ENCODE assay signal across 26 mouse cellular contexts in the genomic region with DNA sequence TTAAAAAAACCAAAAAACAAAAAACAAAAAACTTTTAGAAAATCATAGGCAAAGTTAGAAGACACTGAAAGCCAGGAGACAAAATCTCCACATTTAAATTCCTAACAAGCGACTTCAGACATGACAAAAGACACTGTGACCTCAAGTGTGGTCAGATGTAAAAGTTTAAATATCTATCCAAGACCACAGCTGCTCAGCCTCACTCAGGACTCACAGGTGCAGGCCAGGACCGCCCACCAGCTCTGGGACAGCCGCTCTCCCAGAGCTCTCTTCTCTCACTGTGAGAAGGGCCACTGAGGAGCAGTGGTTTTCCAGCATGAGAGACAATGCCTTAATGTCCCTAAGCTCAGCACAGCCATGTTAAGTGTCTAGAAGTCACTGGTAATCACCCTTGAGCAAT. TPM values are rescaled to one million over a fixed set of nuclear protein-coding genes. Genes with fewer than 3 reads are reported as not detected.
DNase-seq lines count a peak whose midpoint lies in the region; ATAC-seq and TF ChIP-seq lines count a peak whose summit lies in the region.
"Had no signal": no experiment of that assay in that cellular context is flagged by ENCODE, and none has a peak within 500 bp of the region (broad histone marks: within the 10 kb centered on the region; RNA-seq: fewer than 3 reads in every experiment).

No protein-coding gene starts in this region.

- H3K9me3 ChIP-seq in intestine, embryonic 16.5 days (ENCODE audit: control insufficient read depth, low read length) = no peaks in the 10 kb centered on the region
- H3K9me3 ChIP-seq in intestine, embryonic 15.5 days = no peaks in the 10 kb centered on the region
- H3K9me3 ChIP-seq: limb, embryonic 12.5 days; liver, embryonic 12.5 days; midbrain, embryonic 12.5 days; neural tube, embryonic 13.5 days had no signal

- intact Hi-C loops in heart, postnatal 25 days (cut with DNase I) = loop anchor here (5.0 kb wide), 1 partner anchor 68 kb away; no protein-coding TSS in a partner anchor

- no peaks in the 10 kb centered on the region for H3K36me3 ChIP-seq in intestine, embryonic 16.5 days (ENCODE audit: control insufficient read depth, insufficient read depth, low read length)
- H3K36me3 ChIP-seq in intestine, embryonic 15.5 days = no peaks in the 10 kb centered on the region
- no peaks in the 10 kb centered on the region for H3K36me3 ChIP-seq in myocyte (ENCODE audit: control insufficient read depth, insufficient read depth)
- H3K36me3 ChIP-seq: limb, embryonic 12.5 days; liver, embryonic 12.5 days; midbrain, embryonic 12.5 days; neural tube, embryonic 13.5 days had no signal

- H3K4me2 ChIP-seq in intestine, embryonic 16.5 days (ENCODE audit: low read depth, low read length) = no peak overlapping the region
- no peak overlapping the region for H3K4me2 ChIP-seq in intestine, embryonic 15.5 days (replicated peaks)
- H3K4me2 ChIP-seq in myocyte (ENCODE audit: low read depth) = peak overlapping the region; percentile 27
- H3K4me2 ChIP-seq: limb, embryonic 12.5 days; liver, embryonic 12.5 days; midbrain, embryonic 12.5 days; neural tube, embryonic 13.5 days had no signal

- no peak overlapping the region for H3ac ChIP-seq in myocyte (ENCODE audit: control insufficient read depth, insufficient read length)

- no peak for ATAC-seq in intestine, embryonic 16.5 days
- ATAC-seq in intestine, embryonic 15.5 days = no peak
- no peak for ATAC-seq in megakaryocyte-erythroid progenitor cell, adult 5-6 weeks (replicated peaks; ENCODE audit: low FRiP score, low TSS enrichment, poor library complexity, severe bottlenecking)
- ATAC-seq: forebrain, embryonic 14.5 days; hindbrain, postnatal 0 days; intestine, postnatal 0 days; liver, embryonic 12.5 days; liver, postnatal 0 days; lung, postnatal 0 days had no signal

- DNase-seq in heart, adult 11 months = peak; percentile 85
- no peak for DNase-seq in heart, postnatal 25 days (ENCODE audit: low spot score)
- peak; percentile 23 for DNase-seq in A20 (ENCODE audit: low read depth, low spot score)
- DNase-seq: adrenal gland, adult 8-10 months; cerebellum, adult 2 months; gastrocnemius, postnatal 36 days; kidney, adult 9 months; kidney, postnatal 25 days; liver, postnatal 0 days; right cerebral cortex, postnatal 4 days; thymus, adult 18-20 months; thymus, postnatal 25 days had no signal

- no peak overlapping the region for H3K4me3 ChIP-seq in intestine, embryonic 16.5 days (ENCODE audit: low read length)
- H3K4me3 ChIP-seq in intestine, embryonic 15.5 days (replicated peaks) = no peak overlapping the region
- H3K4me3 ChIP-seq in myocyte = no peak overlapping the region
- H3K4me3 ChIP-seq: limb, embryonic 12.5 days; liver, embryonic 12.5 days; midbrain, embryonic 12.5 days; neural tube, embryonic 13.5 days had no signal

- TF ChIP-seq POLR2A in myocyte (IDR thresholded peaks at IDR 0.05; ENCODE audit: insufficient read length, low read depth) = no peak

- peaks cover 85% of the 10 kb centered on the region for H3K79me2 ChIP-seq in myocyte (ENCODE audit: control insufficient read depth, insufficient read depth)

- no peaks in the 10 kb centered on the region for H3K27me3 ChIP-seq in intestine, embryonic 16.5 days (replicated peaks; ENCODE audit: control insufficient read depth, insufficient read depth, low read length)
- no peaks in the 10 kb centered on the region for H3K27me3 ChIP-seq in intestine, embryonic 15.5 days (replicated peaks)
- no peaks in the 10 kb centered on the region for H3K27me3 ChIP-seq in myocyte (ENCODE audit: control insufficient read depth, insufficient read depth, insufficient read length)
- H3K27me3 ChIP-seq: limb, embryonic 12.5 days; liver, embryonic 12.5 days had no signal

- H3K4me1 ChIP-seq in intestine, embryonic 16.5 days (ENCODE audit: control insufficient read depth, insufficient read depth, low read length) = peaks cover 8% of the 10 kb centered on the region; the same call in 1 of the 2 replicates
- H3K4me1 ChIP-seq in intestine, embryonic 15.5 days (replicated peaks) = peaks cover 15% of the 10 kb centered on the region

- 75% methylated on average over 3 of the region's 3 CpGs for WGBS in intestine, embryonic 16.5 days
- 66% methylated on average over 3 of the region's 3 CpGs for WGBS in intestine, embryonic 15.5 days

- H3K27ac ChIP-seq in intestine, embryonic 16.5 days (ENCODE audit: low read length) = no peak overlapping the region
- H3K27ac ChIP-seq in intestine, embryonic 15.5 days = no peak overlapping the region
- H3K27ac ChIP-seq: hindbrain, postnatal 0 days; limb, embryonic 12.5 days; liver, embryonic 12.5 days; macrophage; midbrain, embryonic 12.5 days; neural tube, embryonic 13.5 days; stomach, postnatal 0 days had no signal

- peak overlapping the region; percentile 10; the same call in 1 of the 2 replicates for H3K9ac ChIP-seq in intestine, embryonic 16.5 days (ENCODE audit: low read depth, low read length)
- no peak overlapping the region for H3K9ac ChIP-seq in intestine, embryonic 15.5 days
- H3K9ac ChIP-seq: limb, embryonic 12.5 days; liver, embryonic 12.5 days; liver, postnatal 0 days; midbrain, embryonic 12.5 days; neural tube, embryonic 13.5 days had no signal

TF ChIP-seq in myocyte, 11 proteins besides CTCF, POLR2A, EP300 and RAD21:
- TF ChIP-seq POLR2AphosphoS2 (IDR thresholded peaks at IDR 0.05; ENCODE audit: insufficient read length, low read depth) (no peak), TCF12 (IDR thresholded peaks at IDR 0.05; ENCODE audit: insufficient read depth, poor library complexity, severe bottlenecking) (no peak), TCF3 (IDR thresholded peaks at IDR 0.05; ENCODE audit: insufficient read length, low read depth) (no peak), MYOG (IDR thresholded peaks at IDR 0.05; ENCODE audit: control insufficient read depth in 1 of 3, insufficient read depth in 1 of 3, insufficient read length in 2 of 3, low read depth in 2 of 3) (peak; percentile 42 to 73 (median 44)), MAX (IDR thresholded peaks at IDR 0.05; ENCODE audit: low read depth) (no peak), MYOD1 (IDR thresholded peaks at IDR 0.05; ENCODE audit: control insufficient read depth in 1 of 3, insufficient read length in 2 of 3, low read depth in 2 of 3) (peak in 2 of 3 experiments; percentile 59 to 67)

RNA-seq across cellular contexts. Expression of a gene that starts 7.3 kb away (rescaled TPM):
- total RNA-seq in heart, postnatal 25 days (2021) = 10 to 100 TPM; 51.2 to 58.0 TPM
- polyA plus RNA-seq in intestine, embryonic 16.5 days (2015; fragmentation: Nextera tagmentation; extraction: Ambion mirVana) = 28.9 and 29.6 TPM in 2 replicates
- 25.8 and 30.9 TPM in 2 replicates for polyA plus RNA-seq in intestine, embryonic 15.5 days (2015; fragmentation: Nextera tagmentation; extraction: Ambion mirVana)
- polyA plus RNA-seq in myocyte (2012; fragmentation: generic; extraction: Trizol) = 18.1 TPM
- total RNA-seq in megakaryocyte-erythroid progenitor cell, adult 5-6 weeks (2014; fragmentation: Nextera tagmentation) = 9.5 and 13.3 TPM in 2 replicates
- total RNA-seq in megakaryocyte-erythroid progenitor cell, adult 5-6 weeks (2017) = 18.2 and 27.8 TPM in 2 replicates

RNA-seq across cellular contexts. Expression of a gene that starts 38.8 kb away (rescaled TPM):
- 10 to 100 TPM; 11.2 to 12.0 TPM for total RNA-seq in heart, postnatal 25 days (2021)
- polyA plus RNA-seq in intestine, embryonic 16.5 days (2015; fragmentation: Nextera tagmentation; extraction: Ambion mirVana) = 16.1 and 16.6 TPM in 2 replicates
- 16.6 and 16.9 TPM in 2 replicates for polyA plus RNA-seq in intestine, embryonic 15.5 days (2015; fragmentation: Nextera tagmentation; extraction: Ambion mirVana)
- 7.3 TPM for polyA plus RNA-seq in myocyte (2012; fragmentation: generic; extraction: Trizol)
- total RNA-seq in megakaryocyte-erythroid progenitor cell, adult 5-6 weeks (2014; fragmentation: Nextera tagmentation) = 24.1 and 28.9 TPM in 2 replicates
- 26.1 and 31.2 TPM in 2 replicates for total RNA-seq in megakaryocyte-erythroid progenitor cell, adult 5-6 weeks (2017)
